Mouse (Mus musculus): ENCODE measurements around the gene Car4. TPM values are rescaled to one million over a fixed set of nuclear protein-coding genes. Genes with fewer than 3 reads are reported as not detected.

The Car4 gene
- 2.4 and 4.0 TPM in 2 replicates for polyA plus RNA-seq (2012; rRNA removed)

DNA sequence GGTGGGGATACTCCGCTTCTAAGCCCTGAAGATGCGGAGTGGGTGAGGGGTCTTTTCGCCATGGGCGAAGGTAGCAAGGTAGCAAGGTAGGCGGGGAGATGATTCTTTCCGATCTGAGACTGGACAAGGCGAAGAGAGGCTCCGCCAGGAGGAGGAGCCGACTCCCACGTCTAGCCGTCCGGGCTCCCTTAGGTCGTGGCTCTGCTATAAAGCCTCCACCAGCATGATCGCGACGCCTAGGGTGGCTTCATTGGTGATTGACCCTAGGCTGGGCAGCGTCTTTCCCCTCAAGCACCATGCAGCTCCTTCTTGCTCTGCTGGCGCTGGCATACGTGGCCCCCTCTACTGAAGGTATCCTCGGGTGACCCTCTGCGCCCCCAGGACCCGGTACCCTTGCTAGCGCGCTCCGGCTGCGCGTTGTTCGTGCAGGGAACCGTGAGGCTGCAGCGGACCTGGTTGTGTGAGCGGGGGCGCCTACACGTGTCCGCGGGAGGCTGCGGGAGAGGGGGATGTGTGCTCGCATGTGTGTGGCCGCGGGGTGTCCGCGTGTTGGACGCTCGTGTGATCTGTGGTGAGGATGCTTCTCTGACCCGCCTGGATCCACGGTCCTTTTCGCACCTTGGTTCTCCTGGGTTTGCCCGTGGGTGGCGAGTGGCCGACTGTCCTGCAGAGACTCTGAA, at the start of gene Car4:
Car4 (plus strand) TSS at position 196 of the 680 bp plus-strand sequence.
- peak within 1 kb of the TSS; percentile 27 for H3K4me3 ChIP-seq (ENCODE audit: control insufficient read depth, low read depth, low read length)
- no peaks in the 10 kb centered on the region for H3K27me3 ChIP-seq (ENCODE audit: control insufficient read depth, insufficient read depth, low read length)
- TF ChIP-seq CTCF (IDR thresholded peaks at IDR 0.05; ENCODE audit: control insufficient read depth, insufficient read depth, insufficient replicate concordance, low read depth, low read length): no peak
- TF ChIP-seq POLR2A (IDR thresholded peaks at IDR 0.05; ENCODE audit: control insufficient read depth, low read depth, low read length): no peak
- no peaks in the 10 kb centered on the region for H3K36me3 ChIP-seq (ENCODE audit: control insufficient read depth, insufficient read depth, low read length)
- H3K4me1 ChIP-seq (ENCODE audit: control insufficient read depth, insufficient read depth, low read length): no peaks in the 10 kb centered on the region; the same call in none of the 2 replicates
- no peak within 1 kb of the TSS for H3K27ac ChIP-seq (ENCODE audit: control insufficient read depth, insufficient read depth, low read depth, low read length)

DNA sequence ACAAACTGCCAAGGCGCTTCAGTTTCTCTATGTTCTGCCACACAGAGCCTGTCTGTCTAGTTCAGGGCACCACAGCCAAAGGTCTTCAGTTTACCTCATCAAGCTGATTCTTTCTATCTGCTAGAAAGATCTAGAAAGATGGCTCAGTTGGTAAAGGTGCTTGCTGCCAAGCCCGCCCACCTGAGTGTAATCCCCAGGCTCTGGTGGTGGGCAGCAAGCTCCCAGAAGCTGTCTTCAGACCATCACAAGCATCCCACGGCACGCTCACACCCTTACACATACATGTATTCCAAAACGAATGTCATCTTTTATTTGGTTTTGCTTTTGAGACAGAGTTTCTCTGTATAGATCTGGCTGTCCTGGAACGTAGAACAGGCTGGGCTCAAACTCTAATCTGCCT, 49.1 kb upstream of the Car4 start:
- H3K27ac ChIP-seq (ENCODE audit: control insufficient read depth, insufficient read depth, low read depth, low read length): no peak overlapping the region

DNA sequence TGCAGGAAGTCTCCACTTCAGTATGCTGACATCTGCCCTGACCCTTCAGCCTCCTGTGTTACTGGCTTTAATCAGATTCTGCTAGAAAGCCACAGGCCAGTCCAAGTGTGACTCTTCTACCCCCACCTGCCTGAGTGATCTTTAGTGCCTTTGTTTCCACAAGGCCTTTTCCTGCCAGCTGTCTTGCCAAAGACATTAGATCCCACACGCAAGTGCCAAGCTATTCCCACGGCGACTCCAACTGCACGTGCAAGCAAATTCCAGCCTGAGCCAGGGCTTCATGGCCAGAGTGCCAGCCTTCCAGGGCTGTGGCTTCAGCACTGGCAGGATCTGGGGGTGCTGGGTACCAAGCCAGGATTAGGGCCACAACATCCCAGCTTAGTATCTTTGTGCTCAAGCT, 47.2 kb upstream of the Car4 start:
- no peak overlapping the region for H3K4me3 ChIP-seq (ENCODE audit: control insufficient read depth, low read depth, low read length)
- no peaks in the 10 kb centered on the region; the same call in 1 of the 2 replicates for H3K36me3 ChIP-seq (ENCODE audit: control insufficient read depth, insufficient read depth, low read length)
- no peak for TF ChIP-seq CTCF (IDR thresholded peaks at IDR 0.05; ENCODE audit: control insufficient read depth, insufficient read depth, insufficient replicate concordance, low read depth, low read length)
- TF ChIP-seq POLR2A (IDR thresholded peaks at IDR 0.05; ENCODE audit: control insufficient read depth, low read depth, low read length): no peak
- H3K4me1 ChIP-seq (ENCODE audit: control insufficient read depth, insufficient read depth, low read length): peaks cover 2% of the 10 kb centered on the region; the same call in 1 of the 2 replicates
- no peak overlapping the region for H3K27ac ChIP-seq (ENCODE audit: control insufficient read depth, insufficient read depth, low read depth, low read length)
- no peaks in the 10 kb centered on the region for H3K27me3 ChIP-seq (ENCODE audit: control insufficient read depth, insufficient read depth, low read length)

More for the DNA sequence above, 49.1 kb upstream of the Car4 start:
- Histone ChIP-seq H3K27me3 (ENCODE audit: control insufficient read depth, insufficient read depth, low read length) (no peaks in the 10 kb centered on the region), H3K36me3 (ENCODE audit: control insufficient read depth, insufficient read depth, low read length) (peaks cover 1% of the 10 kb centered on the region; the same call in 1 of the 2 replicates), H3K4me1 (ENCODE audit: control insufficient read depth, insufficient read depth, low read length) (no peaks in the 10 kb centered on the region; the same call in 1 of the 2 replicates), H3K4me3 (ENCODE audit: control insufficient read depth, low read depth, low read length) (no peak overlapping the region)
- TF ChIP-seq CTCF (IDR thresholded peaks at IDR 0.05; ENCODE audit: control insufficient read depth, insufficient read depth, insufficient replicate concordance, low read depth, low read length): no peak
- TF ChIP-seq POLR2A (IDR thresholded peaks at IDR 0.05; ENCODE audit: control insufficient read depth, low read depth, low read length): no peak

DNA sequence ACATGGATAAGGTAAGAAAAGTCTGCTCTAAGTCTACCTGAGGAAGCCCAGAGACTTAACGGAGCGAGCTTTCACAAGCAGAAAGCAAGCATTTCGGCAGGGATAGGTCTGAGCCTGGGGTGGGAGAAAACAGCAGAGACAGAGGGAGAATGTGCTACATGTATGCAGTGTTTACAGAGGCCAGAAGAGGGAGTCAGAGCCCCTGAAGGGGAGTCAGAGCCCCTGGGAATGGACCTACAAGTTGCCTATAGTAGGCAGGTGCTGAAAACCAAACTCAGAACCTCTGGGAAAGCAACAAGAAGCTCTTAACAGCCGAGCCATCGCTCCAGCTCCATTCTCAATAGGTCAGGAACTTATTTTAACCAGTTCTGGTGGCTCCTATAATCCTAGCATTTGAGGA, 42.9 kb upstream of the Car4 start:
- peak overlapping the region; percentile 92 for H3K4me3 ChIP-seq (ENCODE audit: control insufficient read depth, low read depth, low read length)
- no peak for TF ChIP-seq POLR2A (IDR thresholded peaks at IDR 0.05; ENCODE audit: control insufficient read depth, low read depth, low read length)
- no peak for TF ChIP-seq CTCF (IDR thresholded peaks at IDR 0.05; ENCODE audit: control insufficient read depth, insufficient read depth, insufficient replicate concordance, low read depth, low read length)
- H3K27ac ChIP-seq (ENCODE audit: control insufficient read depth, insufficient read depth, low read depth, low read length): no peak overlapping the region
- no peaks in the 10 kb centered on the region for H3K36me3 ChIP-seq (ENCODE audit: control insufficient read depth, insufficient read depth, low read length)
- H3K4me1 ChIP-seq (ENCODE audit: control insufficient read depth, insufficient read depth, low read length): peaks cover 9% of the 10 kb centered on the region
- H3K27me3 ChIP-seq (ENCODE audit: control insufficient read depth, insufficient read depth, low read length): no peaks in the 10 kb centered on the region

DNA sequence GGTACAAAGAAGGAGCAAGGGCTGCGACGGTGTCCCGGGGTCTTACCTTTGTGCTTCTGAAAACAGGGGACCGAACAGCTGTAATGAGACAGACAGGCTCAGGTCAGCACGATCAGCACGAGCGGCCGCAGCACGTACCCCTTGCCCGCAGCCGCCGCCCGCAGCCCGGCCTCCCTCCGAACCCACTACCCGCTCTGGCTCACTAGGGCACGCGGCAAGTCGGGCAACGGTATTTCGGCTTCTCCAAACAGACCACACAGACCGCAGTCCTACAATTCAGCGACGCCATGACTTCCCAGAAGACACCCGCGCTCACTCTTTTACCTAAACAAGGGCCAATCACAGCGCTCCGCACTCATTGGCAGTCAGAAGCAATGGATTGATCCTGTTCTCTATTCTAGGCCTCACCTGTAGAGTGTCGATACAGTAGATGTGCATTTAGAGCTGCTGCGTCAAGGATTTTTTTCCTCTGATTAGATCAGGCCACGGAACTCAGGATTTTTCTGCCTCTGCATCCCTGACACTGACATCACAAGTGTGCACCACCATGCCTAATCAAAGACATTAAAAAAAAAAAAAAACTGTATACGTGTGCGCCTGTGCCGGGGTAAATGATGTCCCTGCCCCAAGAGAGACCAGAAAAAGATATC, 41.4 kb upstream of the Car4 start, which contains the start of gene Znhit3:
Znhit3 (minus strand) TSS at position 314 of the 650 bp plus-strand sequence.
- peaks cover 9% of the 10 kb centered on the region for H3K4me1 ChIP-seq (ENCODE audit: control insufficient read depth, insufficient read depth, low read length)
- peak within 1 kb of the TSS; percentile 67 for H3K27ac ChIP-seq (ENCODE audit: control insufficient read depth, insufficient read depth, low read depth, low read length)
- H3K4me3 ChIP-seq (ENCODE audit: control insufficient read depth, low read depth, low read length): peak within 1 kb of the TSS; percentile 92
- H3K36me3 ChIP-seq (ENCODE audit: control insufficient read depth, insufficient read depth, low read length): no peaks in the 10 kb centered on the region
- H3K27me3 ChIP-seq (ENCODE audit: control insufficient read depth, insufficient read depth, low read length): no peaks in the 10 kb centered on the region
- TF ChIP-seq POLR2A (IDR thresholded peaks at IDR 0.05; ENCODE audit: control insufficient read depth, low read depth, low read length): peak; percentile 68
- TF ChIP-seq CTCF (IDR thresholded peaks at IDR 0.05; ENCODE audit: control insufficient read depth, insufficient read depth, insufficient replicate concordance, low read depth, low read length): no peak

DNA sequence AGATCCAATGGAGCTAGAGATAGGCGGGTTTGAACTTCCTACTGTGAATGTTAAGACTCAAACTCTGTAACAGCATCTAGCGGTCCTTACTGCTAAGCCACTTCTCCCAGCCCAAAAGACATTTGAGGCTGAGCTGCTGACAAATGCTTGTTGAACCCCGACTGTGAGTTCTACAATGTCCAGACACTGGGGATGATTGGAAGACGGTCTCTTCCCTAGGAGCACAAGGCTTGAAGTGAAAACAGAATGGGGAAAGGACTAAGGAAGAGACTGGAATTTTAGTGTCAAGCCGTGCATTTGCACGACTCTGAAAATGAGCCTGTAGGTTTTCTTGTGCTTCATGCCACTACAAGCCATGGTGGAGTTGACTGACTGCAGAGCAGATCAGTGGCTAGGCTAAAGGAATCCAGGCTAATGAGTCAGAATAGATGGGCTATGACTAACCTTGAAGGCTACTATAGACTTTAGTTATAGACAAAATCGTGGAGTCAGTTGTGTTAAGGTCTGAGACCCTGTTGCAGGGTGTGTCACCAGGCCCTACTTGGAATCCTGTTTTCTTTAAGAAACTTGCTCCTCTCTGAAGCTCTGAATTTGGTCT, 40.8 kb upstream of the Car4 start:
- Histone ChIP-seq H3K4me1 (ENCODE audit: control insufficient read depth, insufficient read depth, low read length) (peaks cover 9% of the 10 kb centered on the region), H3K27ac (ENCODE audit: control insufficient read depth, insufficient read depth, low read depth, low read length) (no peak overlapping the region), H3K36me3 (ENCODE audit: control insufficient read depth, insufficient read depth, low read length) (no peaks in the 10 kb centered on the region), H3K4me3 (ENCODE audit: control insufficient read depth, low read depth, low read length) (peak overlapping the region; percentile 92), H3K27me3 (ENCODE audit: control insufficient read depth, insufficient read depth, low read length) (no peaks in the 10 kb centered on the region)
- TF ChIP-seq CTCF (IDR thresholded peaks at IDR 0.05; ENCODE audit: control insufficient read depth, insufficient read depth, insufficient replicate concordance, low read depth, low read length): no peak
- TF ChIP-seq POLR2A (IDR thresholded peaks at IDR 0.05; ENCODE audit: control insufficient read depth, low read depth, low read length): no peak

DNA sequence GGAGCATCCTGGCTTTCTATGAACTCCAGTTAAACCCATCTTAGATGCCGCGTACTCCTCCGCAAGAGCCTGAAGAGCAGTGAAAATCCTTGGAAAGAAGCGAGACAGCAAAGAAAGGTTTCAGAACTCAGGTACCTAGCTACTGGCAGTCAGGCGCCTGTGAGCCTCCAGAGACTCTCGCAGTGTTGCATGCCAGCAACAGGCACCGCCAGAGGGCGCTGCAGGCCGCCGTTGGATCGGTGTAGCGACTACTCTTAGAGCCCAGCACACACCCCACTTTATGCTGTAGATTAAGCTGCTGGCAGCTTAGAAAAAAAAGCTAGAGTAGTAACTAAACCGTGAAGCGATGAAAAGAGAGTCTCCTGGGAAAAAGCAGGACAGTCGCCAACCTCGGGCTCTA, 39.2 kb upstream of the Car4 start:
- no peak overlapping the region for H3K27ac ChIP-seq (ENCODE audit: control insufficient read depth, insufficient read depth, low read depth, low read length)
- no peaks in the 10 kb centered on the region for H3K27me3 ChIP-seq (ENCODE audit: control insufficient read depth, insufficient read depth, low read length)
- H3K4me3 ChIP-seq (ENCODE audit: control insufficient read depth, low read depth, low read length): peak overlapping the region; percentile 46
- peaks cover 9% of the 10 kb centered on the region for H3K4me1 ChIP-seq (ENCODE audit: control insufficient read depth, insufficient read depth, low read length)
- H3K36me3 ChIP-seq (ENCODE audit: control insufficient read depth, insufficient read depth, low read length): no peaks in the 10 kb centered on the region
- TF ChIP-seq CTCF (IDR thresholded peaks at IDR 0.05; ENCODE audit: control insufficient read depth, insufficient read depth, insufficient replicate concordance, low read depth, low read length) (peak; percentile 97), POLR2A (IDR thresholded peaks at IDR 0.05; ENCODE audit: control insufficient read depth, low read depth, low read length) (no peak)

Data from testis, adult 2 months (tissue).